Mouse (Mus musculus) cortical plate, adult 2 months (tissue): ENCODE measurements around the gene Tfrc.

Experiments
- CTCF ChIP-seq: fragments of 200-500 bp; IDR thresholded peaks from 2 replicates; pipeline ENCODE4 v1.5.1; 2011; ENCODE audit warnings: mild to moderate bottlenecking, control low read depth, low read length; ENCODE audit not compliant: insufficient read depth; ENCODE audit errors: extremely low read depth
- POLR2A ChIP-seq: fragments of 200-500 bp; IDR thresholded peaks from 2 replicates; pipeline ENCODE4 v1.6.1; 2011; ENCODE audit warnings: mild to moderate bottlenecking, low read length, control low read depth; ENCODE audit not compliant: insufficient read depth; ENCODE audit errors: extremely low read depth

- TF ChIP-seq CTCF: no peak
- TF ChIP-seq POLR2A: no peak
These were observed 59.8 kb downstream of the Tfrc start for GRCm38 (mm10) chr16:32668472-32668871.
